Mouse (Mus musculus): ENCODE results near the gene Kcnd2. TPM values are rescaled to one million over a fixed set of nuclear protein-coding genes. Genes with fewer than 3 reads are reported as not detected.

Kcnd2 gene
- polyA plus RNA-seq, 1 experiment = 0.11 TPM

- DNase-seq (ENCODE audit: low spot score) = no peak
Observed at GRCm38 (mm10) chr6:21424202-21424785, 209.0 kb downstream of the Kcnd2 start.

GRCm38 (mm10) chr6:21431120-21431519, 215.8 kb downstream of the Kcnd2 start:
- no peak for DNase-seq (ENCODE audit: low spot score)

- no peak for DNase-seq (ENCODE audit: low spot score)
Observed at GRCm38 (mm10) chr6:21464719-21465118, 249.4 kb downstream of the Kcnd2 start.

GRCm38 (mm10) chr6:21471891-21472544, 256.7 kb downstream of the Kcnd2 start:
- DNase-seq (ENCODE audit: low spot score) = no peak

- DNase-seq (ENCODE audit: low spot score) = no peak
Observed at GRCm38 (mm10) chr6:21482714-21483113, 267.4 kb downstream of the Kcnd2 start.

GRCm38 (mm10) chr6:21488536-21488935, 273.2 kb downstream of the Kcnd2 start:
- DNase-seq (ENCODE audit: low spot score) = no peak

GRCm38 (mm10) chr6:21502921-21503320, 287.6 kb downstream of the Kcnd2 start:
- DNase-seq (ENCODE audit: low spot score) = no peak

- DNase-seq (ENCODE audit: low spot score) = no peak
Observed at GRCm38 (mm10) chr6:21510621-21511239, 295.4 kb downstream of the Kcnd2 start.

- no peak for DNase-seq (ENCODE audit: low spot score)
Observed at GRCm38 (mm10) chr6:21520351-21520750, 305.0 kb downstream of the Kcnd2 start.

GRCm38 (mm10) chr6:21527489-21528074, 312.3 kb downstream of the Kcnd2 start:
- no peak for DNase-seq (ENCODE audit: low spot score)

GRCm38 (mm10) chr6:21534009-21534408, 318.7 kb downstream of the Kcnd2 start:
- DNase-seq (ENCODE audit: low spot score) = no peak

GRCm38 (mm10) chr6:21534820-21535219, 319.5 kb downstream of the Kcnd2 start:
- DNase-seq (ENCODE audit: low spot score) = no peak

- DNase-seq (ENCODE audit: low spot score) = no peak
Observed at GRCm38 (mm10) chr6:21551501-21551900, 336.2 kb downstream of the Kcnd2 start.

- no peak for DNase-seq (ENCODE audit: low spot score)
Observed at GRCm38 (mm10) chr6:21570964-21571363, 355.7 kb downstream of the Kcnd2 start.

GRCm38 (mm10) chr6:21590156-21590555, 374.9 kb downstream of the Kcnd2 start:
- no peak for DNase-seq (ENCODE audit: low spot score)

GRCm38 (mm10) chr6:21597424-21597823, 382.1 kb downstream of the Kcnd2 start:
- DNase-seq (ENCODE audit: low spot score) = no peak

- DNase-seq (ENCODE audit: low spot score) = no peak
Observed at GRCm38 (mm10) chr6:21609381-21610059, 394.2 kb downstream of the Kcnd2 start.

- no peak for DNase-seq (ENCODE audit: low spot score)
Observed at GRCm38 (mm10) chr6:21629989-21630388, 414.7 kb downstream of the Kcnd2 start.

- DNase-seq (ENCODE audit: low spot score) = no peak
Observed at GRCm38 (mm10) chr6:21655681-21656080, 440.4 kb downstream of the Kcnd2 start.

- no peak for DNase-seq (ENCODE audit: low spot score)
Observed at GRCm38 (mm10) chr6:21664135-21664534, 448.8 kb downstream of the Kcnd2 start.

- DNase-seq (ENCODE audit: low spot score) = no peak
Observed at GRCm38 (mm10) chr6:21664638-21665037, 449.3 kb downstream of the Kcnd2 start.

GRCm38 (mm10) chr6:21684252-21684651, 468.9 kb downstream of the Kcnd2 start:
- no peak for DNase-seq (ENCODE audit: low spot score)

Measured in urinary bladder, adult 2 months (tissue).